In the genomic region with DNA sequence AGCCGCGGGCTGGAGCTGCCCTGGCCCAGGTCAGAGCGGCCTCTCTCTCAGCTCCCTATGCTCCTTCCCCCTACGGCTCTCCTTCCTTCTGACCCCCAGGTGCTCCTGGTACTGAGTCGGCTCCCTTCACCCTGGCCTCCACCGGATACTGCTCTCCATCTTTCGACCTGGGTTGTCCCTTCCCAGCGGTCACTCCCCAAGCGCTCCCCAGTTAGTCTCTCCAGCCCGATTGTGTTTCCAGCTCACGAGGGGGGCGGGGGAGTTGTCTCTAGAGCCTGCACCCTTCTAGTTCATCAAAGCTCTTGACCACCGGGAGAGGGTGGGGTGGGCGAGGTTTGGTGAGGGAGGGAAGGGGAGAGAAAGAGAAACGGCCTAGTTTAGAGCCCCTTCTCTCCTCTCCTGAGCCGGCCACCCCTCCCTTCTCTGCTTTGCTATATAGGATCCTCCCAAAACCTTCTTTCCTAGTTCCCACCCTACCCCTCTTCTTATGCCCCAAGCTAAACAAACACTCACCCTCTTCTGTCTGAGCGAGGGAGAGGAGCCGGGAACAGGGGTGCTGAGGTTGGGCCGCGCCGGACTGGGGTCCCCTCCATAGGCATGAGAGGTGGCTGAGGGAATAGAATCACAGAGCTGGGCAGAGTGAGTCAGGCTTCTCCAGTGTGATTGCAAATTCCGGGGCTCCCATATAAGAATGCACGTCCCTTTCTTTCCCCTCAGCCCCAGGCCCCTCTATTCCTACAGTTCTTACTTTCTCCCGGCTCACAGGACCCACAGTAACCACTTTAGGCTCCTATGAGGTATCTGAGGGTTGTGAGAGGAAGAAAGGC, we compare ENCODE assay signal across 8 mouse cellular contexts. TPM values are rescaled to one million over a fixed set of nuclear protein-coding genes. Genes with fewer than 3 reads are reported as not detected.
DNase-seq lines count a peak whose midpoint lies in the region; ATAC-seq and TF ChIP-seq lines count a peak whose summit lies in the region.

No protein-coding gene starts in this region.

- H3K4me3 ChIP-seq in spleen, adult 2 months (ENCODE audit: extremely low read depth, insufficient read depth, insufficient read length) = peak overlapping the region; percentile 57
- H3K4me3 ChIP-seq in heart, embryonic 16.5 days (ENCODE audit: low read length) = peak overlapping the region; percentile 77

- no peaks in the 10 kb centered on the region for H3K36me3 ChIP-seq in spleen, adult 2 months (ENCODE audit: control insufficient read depth, insufficient read depth, low read length)
- no peaks in the 10 kb centered on the region for H3K36me3 ChIP-seq in heart, embryonic 16.5 days (ENCODE audit: control insufficient read depth, insufficient read depth)

- no peak for TF ChIP-seq CTCF in spleen, adult 2 months (IDR thresholded peaks at IDR 0.05; ENCODE audit: extremely low read depth, insufficient read depth, insufficient read length, insufficient replicate concordance)

- peaks cover 4% of the 10 kb centered on the region; the same call in 1 of the 2 replicates for H3K4me1 ChIP-seq in spleen, adult 2 months (ENCODE audit: control insufficient read depth, insufficient read depth, insufficient read length)
- peaks cover 23% of the 10 kb centered on the region for H3K4me1 ChIP-seq in heart, embryonic 16.5 days (ENCODE audit: control insufficient read depth, insufficient read depth, low read length)

- H3K4me2 ChIP-seq in heart, embryonic 16.5 days (ENCODE audit: low read depth, low read length) = peak overlapping the region; percentile 88

- WGBS in spleen, adult 2 months = 30% methylated on average over 24 of the region's 24 CpGs
- WGBS in heart, embryonic 16.5 days = 4% methylated on average over 24 of the region's 24 CpGs

- no peak for TF ChIP-seq POLR2A in spleen, adult 2 months (IDR thresholded peaks at IDR 0.05; ENCODE audit: low read depth, low read length)

- peaks cover 21% of the 10 kb centered on the region for H3K27me3 ChIP-seq in spleen, adult 2 months (ENCODE audit: control insufficient read depth, insufficient read depth, low read length)
- H3K27me3 ChIP-seq in heart, embryonic 16.5 days (ENCODE audit: control insufficient read depth, insufficient read depth, low read length) = peaks cover 6% of the 10 kb centered on the region

- H3K27ac ChIP-seq in spleen, adult 2 months (ENCODE audit: insufficient read depth, low read length) = no peak overlapping the region
- peak overlapping the region; percentile 76 for H3K27ac ChIP-seq in heart, embryonic 16.5 days (ENCODE audit: low read length)

- H3K9ac ChIP-seq in heart, embryonic 16.5 days (ENCODE audit: low read length) = peak overlapping the region; percentile 82

- ATAC-seq in heart, embryonic 16.5 days (replicated peaks; ENCODE audit: extremely low read depth, insufficient read depth, low FRiP score) = peak; percentile 50

- H3K9me3 ChIP-seq in heart, embryonic 16.5 days (replicated peaks; ENCODE audit: control insufficient read depth, low read length) = no peaks in the 10 kb centered on the region

- DNase-seq in gastrocnemius, postnatal 10 days = peak; percentile 20
- DNase-seq in gastrocnemius, postnatal 4 days (ENCODE audit: low spot score in 2 of 2) = no peak
- DNase-seq in spleen, adult 2 months (ENCODE audit: low read depth in 1 of 2, low spot score in 2 of 2) = no peak
- no peak for DNase-seq in spleen, adult 18-20 months
- peak; percentile 12 for DNase-seq in lung, postnatal 10 days
- DNase-seq in urinary bladder, adult 2 months (ENCODE audit: low spot score) = no peak
- DNase-seq in ovary, postnatal 36 days (ENCODE audit: low spot score) = no peak

RNA-seq across cellular contexts. Expression of a gene that starts 0.8 kb away (rescaled TPM):
- 10 to 100 TPM; 13.4 to 15.2 TPM for total RNA-seq in gastrocnemius, postnatal 10 days (2021)
- 10 to 100 TPM; 20.1 to 28.9 TPM for total RNA-seq in gastrocnemius, postnatal 4 days (2021)
- polyA plus RNA-seq in spleen, adult 2 months (2012; rRNA removed) = 0.05 and 0.23 TPM in 2 replicates
- polyA plus RNA-seq in heart, embryonic 16.5 days (2015; fragmentation: Nextera tagmentation; extraction: Ambion mirVana) = 21.6 and 22.7 TPM in 2 replicates
- polyA plus RNA-seq in urinary bladder, adult 2 months (2012; rRNA removed) = 19.7 and 29.6 TPM in 2 replicates

RNA-seq across cellular contexts. Expression of a gene that starts 8.7 kb away (rescaled TPM):
- under 1 TPM; 0.26 to 0.47 TPM for total RNA-seq in gastrocnemius, postnatal 10 days (2021)
- total RNA-seq in gastrocnemius, postnatal 4 days (2021) = under 1 TPM; 0.44 to 0.98 TPM
- not detected in 2 replicates for polyA plus RNA-seq in spleen, adult 2 months (2012; rRNA removed)
- 0.62 and 0.76 TPM in 2 replicates for polyA plus RNA-seq in heart, embryonic 16.5 days (2015; fragmentation: Nextera tagmentation; extraction: Ambion mirVana)
- 9.3 and 11.3 TPM in 2 replicates for polyA plus RNA-seq in urinary bladder, adult 2 months (2012; rRNA removed)

RNA-seq across cellular contexts. Expression of a gene that starts 36.1 kb away (rescaled TPM):
- 100 to 1,000 TPM; 393 to 460 TPM for total RNA-seq in gastrocnemius, postnatal 10 days (2021)
- 100 to 1,000 TPM; 491 to 520 TPM for total RNA-seq in gastrocnemius, postnatal 4 days (2021)
- 0.32 and 0.38 TPM in 2 replicates for polyA plus RNA-seq in spleen, adult 2 months (2012; rRNA removed)
- 38.3 and 50.0 TPM in 2 replicates for polyA plus RNA-seq in heart, embryonic 16.5 days (2015; fragmentation: Nextera tagmentation; extraction: Ambion mirVana)
- polyA plus RNA-seq in urinary bladder, adult 2 months (2012; rRNA removed) = 40.8 and 75.6 TPM in 2 replicates

RNA-seq across cellular contexts. Expression of a gene that starts 49.1 kb away (rescaled TPM):
- total RNA-seq in gastrocnemius, postnatal 10 days (2021) = 100 to 1,000 TPM; 169 to 187 TPM
- total RNA-seq in gastrocnemius, postnatal 4 days (2021) = 100 to 1,000 TPM; 266 to 268 TPM
- polyA plus RNA-seq in spleen, adult 2 months (2012; rRNA removed) = 12.2 and 14.9 TPM in 2 replicates
- polyA plus RNA-seq in heart, embryonic 16.5 days (2015; fragmentation: Nextera tagmentation; extraction: Ambion mirVana) = 403 and 405 TPM in 2 replicates
- 274 and 306 TPM in 2 replicates for polyA plus RNA-seq in urinary bladder, adult 2 months (2012; rRNA removed)

Comparison
In these comparisons a context has a peak if more than half of its experiments do, and no peak if none do; other contexts are left out.
1. DNase-seq: peak in gastrocnemius, postnatal 10 days (single experiment) and lung, postnatal 10 days (single experiment); none in gastrocnemius, postnatal 4 days (0 of 2), spleen, adult 2 months (0 of 2), spleen, adult 18-20 months (0 of 2), urinary bladder, adult 2 months (single experiment) and ovary, postnatal 36 days (single experiment).
2. RNA of a gene that starts 0.8 kb away (polyA plus RNA-seq): 21.6 to 22.7 TPM in heart, embryonic 16.5 days and 19.7 to 29.6 TPM in urinary bladder, adult 2 months; 0.05 to 0.23 TPM in spleen, adult 2 months; every median in the first group is over 10 times any median in the second.
3. RNA of a gene that starts 36.1 kb away (polyA plus RNA-seq): 40.8 to 75.6 TPM in urinary bladder, adult 2 months and 38.3 to 50.0 TPM in heart, embryonic 16.5 days; 0.32 to 0.38 TPM in spleen, adult 2 months; every median in the first group is over 10 times any median in the second.